Mouse (Mus musculus) retina, embryonic 14.5 days (tissue): Measurements from ENCODE around the gene Ascl5.

Source experiments
- DNase-seq: peaks from one replicate; pipeline ENCODE4 v3.0.0-alpha.2; 2015; ENCODE audit warnings: low spot score

The Ascl5 gene

DNA sequence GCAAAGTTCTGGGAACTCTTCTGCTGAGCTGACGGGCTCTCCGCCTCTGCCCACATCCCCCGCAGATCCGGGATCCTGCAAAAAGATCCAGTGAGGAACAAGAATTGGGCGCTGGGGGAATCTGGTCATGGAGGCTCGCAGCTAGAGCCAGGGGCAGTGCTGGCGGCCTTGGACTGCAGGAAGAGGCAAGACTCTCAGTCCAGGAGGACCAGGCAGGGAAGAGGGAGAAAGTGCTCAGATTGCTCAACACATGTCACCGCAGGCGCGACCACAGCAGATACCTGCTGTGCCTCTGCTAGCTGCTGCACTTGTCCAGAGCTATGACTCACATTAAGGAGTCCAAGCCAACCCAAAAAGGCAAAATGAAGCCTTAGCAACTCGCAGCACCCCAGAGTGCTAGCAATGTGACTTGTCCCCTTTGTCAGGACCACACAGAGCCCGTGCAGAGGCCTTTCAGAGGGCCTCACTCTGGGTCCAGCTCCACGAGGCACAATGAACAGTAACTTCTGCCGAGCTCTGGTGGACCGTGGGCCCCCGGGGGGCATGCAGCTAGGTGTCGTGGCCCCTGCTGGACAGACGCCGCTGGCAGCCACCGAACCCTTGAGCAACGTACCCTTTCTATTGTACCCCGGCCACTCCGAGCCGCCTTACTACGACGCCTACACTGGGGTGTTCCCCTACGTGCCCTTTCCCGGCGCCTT lies at the start of gene Ascl5:
TSS of gene Ascl5 (plus strand) at position 493 of the 701 bp plus-strand sequence.
- DNase-seq = no peak

DNA sequence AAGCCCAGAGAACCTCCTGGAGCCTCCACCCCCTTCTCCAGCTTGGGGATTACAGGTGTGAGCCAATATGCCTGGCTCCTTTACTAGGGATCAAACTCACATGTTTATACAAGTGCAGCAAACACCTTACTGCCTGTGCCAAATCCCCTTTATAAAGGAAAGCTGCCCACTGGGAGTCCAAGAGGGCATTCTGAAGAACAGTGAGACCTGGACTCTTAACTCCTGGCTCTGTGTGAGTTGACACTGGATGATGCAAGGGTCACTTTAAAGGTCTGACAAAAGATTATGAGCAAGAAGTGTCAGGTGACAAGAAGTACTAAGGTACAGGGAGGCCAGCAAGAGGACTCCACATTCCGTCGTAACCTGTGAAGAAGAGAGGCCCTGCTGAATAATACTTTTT lies 49.2 kb upstream of the Ascl5 start:
- DNase-seq = no peak

GRCm38 (mm10) chr1:136006292-136006748 lies 44.3 kb upstream of the Ascl5 start, which contains the start of gene Igfn1:
Igfn1 (minus strand) TSS chr1:136006342.
- no peak for DNase-seq

DNA sequence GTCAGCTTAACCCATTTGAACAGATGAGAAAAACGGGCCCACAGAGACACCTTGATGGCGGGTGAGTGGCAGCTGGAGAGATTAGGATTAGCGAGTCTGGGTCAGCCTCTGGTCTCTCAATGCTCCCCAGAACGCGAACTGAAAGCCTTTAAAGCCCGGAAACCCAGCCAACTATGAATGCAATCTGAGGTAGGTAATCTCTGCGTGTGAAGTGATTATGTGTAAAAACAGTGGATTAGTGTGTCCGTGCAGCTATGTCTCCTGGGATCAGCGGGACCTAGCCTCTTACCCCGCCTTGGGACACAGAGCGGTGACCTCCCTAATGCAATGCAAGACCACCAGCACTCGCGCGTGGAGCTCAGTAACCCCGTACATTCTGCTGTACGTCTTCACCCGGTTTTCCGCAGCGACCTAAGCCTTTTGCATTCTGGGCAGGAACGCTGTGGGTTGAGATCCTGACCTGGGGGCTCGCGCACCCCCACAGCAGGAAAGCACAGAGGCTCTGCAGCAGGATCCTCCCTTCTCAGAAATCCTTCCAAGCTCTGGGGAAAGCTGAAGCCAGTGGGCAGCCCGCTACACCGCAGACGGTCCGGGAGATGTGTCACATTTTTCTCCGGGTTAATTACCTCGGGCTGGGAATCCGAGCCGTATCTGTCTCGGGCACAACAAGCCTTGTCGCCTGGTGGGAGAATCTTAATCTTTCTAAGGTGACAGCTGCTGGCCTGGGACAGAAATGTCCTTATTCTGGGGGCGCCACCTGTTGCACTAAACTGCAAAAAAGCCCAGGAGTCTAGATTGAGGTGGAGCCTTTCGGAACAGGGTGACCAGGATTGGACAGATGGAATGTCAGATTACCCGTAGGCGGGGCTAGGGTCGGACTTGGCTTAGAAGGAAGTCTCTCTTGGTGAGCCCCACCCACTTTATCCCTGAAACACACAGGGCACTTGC lies 43.1 kb upstream of the Ascl5 start, which contains the start of gene Tmem9:
TSS of gene Tmem9 (plus strand) at position 940 of the 948 bp plus-strand sequence.
- DNase-seq = peak; percentile 89

DNA sequence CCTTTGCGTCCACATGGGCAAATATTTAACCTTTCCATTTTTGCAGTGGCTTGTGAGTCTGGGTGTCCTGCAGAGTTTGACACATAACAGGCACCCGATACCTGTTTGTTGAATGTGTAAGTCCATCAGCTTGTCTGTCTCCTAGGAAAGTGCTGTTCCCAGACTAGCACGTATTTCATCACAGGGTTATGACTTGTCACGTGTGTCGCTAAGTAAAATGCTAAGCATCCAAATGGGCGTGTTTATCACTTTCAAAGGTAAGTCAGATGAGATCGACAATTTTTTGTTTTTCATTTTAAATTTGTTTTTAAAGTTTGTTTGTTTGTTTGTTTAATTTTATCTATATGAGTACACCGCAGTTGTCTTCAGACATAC lies 42.5 kb upstream of the Ascl5 start:
- DNase-seq = no peak

- DNase-seq = no peak
These were observed 40.4 kb upstream of the Ascl5 start for GRCm38 (mm10) chr1:136010247-136010646.

- no peak for DNase-seq
These were observed 37.1 kb upstream of the Ascl5 start for GRCm38 (mm10) chr1:136013513-136013912.

DNA sequence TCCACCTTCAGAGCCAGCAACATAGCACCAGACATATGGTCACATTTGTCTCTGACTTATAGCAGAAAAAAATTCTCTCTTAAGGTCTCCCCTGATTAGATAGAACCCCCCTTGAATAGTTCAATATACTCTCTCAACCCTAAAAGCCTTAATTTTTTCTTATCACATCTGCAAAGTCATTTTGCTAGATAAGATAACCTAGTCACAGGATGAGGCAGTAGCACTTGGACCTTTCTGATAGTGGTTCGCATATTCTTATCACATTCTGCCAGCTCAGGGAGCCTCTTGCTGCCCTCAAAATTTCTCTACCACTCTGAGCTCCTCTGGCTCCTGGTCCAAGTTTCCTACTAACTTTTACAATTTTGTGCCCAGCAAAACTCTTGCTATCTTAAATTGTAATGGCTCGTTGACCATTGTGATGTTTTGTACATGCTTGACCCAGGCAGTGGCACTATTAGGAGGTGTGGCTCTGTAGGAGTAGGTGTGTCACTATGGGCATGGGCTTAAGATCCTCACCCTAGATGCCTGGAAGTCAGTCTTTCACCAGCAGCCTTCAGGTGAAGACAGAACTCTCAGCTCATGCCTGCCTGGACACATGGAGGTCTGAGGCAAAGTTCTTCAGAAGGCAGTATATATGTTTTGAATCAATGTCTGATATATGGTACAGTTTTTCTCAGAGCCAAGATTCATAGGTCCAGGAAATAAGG lies 35.7 kb upstream of the Ascl5 start:
- DNase-seq = no peak

DNA sequence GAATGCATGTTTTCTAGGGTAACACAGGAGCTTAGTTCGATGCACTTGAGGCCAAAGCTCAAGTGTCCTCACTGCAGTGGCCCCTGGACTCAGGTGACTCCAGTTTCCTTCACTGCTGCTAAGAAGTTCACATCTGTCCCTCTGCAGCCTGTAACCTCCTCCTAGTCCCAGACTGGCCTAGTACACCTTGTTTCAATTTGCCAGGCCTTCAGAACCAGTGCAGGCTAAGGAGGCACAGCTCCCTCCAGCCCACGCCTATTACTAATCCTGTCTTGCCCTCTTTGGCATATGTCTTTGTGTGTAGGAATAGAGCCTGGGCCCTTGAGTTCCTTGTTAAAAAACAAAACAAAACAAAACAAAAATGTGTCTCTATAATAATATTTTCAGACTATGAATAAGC lies 33.3 kb upstream of the Ascl5 start:
- DNase-seq = no peak

DNA sequence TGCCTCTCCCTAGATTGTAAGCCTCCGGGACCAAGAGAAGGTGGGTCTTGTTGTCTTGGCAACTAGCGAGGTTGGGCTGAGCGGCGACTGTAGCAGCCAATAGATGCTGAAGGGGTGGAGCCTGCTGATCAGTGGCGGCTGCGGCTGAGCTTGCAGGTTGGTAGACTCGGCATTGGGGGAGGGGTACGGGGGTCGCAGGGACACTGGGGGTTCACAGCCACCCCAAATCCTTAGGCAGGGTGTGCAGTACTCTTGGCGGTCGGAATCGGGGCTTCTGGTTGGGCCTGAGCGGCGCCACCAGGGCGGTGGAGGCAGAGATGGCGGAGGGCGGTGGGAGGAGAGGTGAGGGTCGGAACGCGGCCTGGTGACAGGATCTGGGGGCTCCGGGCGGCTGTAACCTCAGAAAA lies 32.7 kb upstream of the Ascl5 start:
- DNase-seq = peak; percentile 96

DNA sequence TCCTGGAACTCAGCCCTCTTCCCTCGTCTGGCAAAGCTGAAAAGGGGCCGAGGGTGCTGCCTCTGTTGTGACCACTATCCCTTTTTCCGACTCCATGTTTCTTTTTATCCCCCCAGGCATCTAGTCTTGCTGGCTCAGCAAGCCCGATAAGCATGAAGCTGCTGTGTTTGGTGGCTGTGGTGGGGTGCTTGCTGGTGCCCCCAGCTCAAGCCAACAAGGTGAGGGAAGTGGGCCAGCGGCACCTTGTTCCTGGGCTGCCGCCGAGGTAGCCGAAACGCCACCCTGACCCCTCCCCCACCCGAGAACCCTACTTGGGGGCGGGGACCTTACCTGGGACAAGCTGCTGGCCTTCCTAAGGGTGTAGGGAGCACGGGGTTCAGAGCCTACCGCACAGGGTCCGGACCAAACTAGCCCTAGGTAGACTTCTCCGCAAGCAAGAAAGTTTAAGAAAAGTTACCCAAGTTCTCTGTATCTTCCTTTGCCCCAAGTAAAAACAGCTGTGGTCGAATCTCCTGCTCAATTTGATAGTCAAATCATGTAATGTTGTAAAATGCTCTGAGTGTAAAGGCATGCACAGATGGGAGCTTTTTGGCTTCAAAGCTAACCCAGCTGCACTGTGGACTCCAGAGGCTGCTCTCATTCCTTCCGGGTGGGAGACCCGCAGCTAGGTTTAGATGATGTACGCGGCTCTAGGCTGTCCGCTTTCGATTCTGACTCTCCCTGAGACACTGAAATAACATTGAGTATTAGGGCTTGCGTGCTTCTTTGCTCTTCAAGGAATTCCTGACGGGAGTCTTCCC lies 32.0 kb upstream of the Ascl5 start:
- DNase-seq = peak; percentile 25

- DNase-seq = no peak
These were observed 20.4 kb upstream of the Ascl5 start for GRCm38 (mm10) chr1:136030201-136030600.

GRCm38 (mm10) chr1:136031697-136032096 lies 18.9 kb upstream of the Ascl5 start:
- DNase-seq = no peak

DNA sequence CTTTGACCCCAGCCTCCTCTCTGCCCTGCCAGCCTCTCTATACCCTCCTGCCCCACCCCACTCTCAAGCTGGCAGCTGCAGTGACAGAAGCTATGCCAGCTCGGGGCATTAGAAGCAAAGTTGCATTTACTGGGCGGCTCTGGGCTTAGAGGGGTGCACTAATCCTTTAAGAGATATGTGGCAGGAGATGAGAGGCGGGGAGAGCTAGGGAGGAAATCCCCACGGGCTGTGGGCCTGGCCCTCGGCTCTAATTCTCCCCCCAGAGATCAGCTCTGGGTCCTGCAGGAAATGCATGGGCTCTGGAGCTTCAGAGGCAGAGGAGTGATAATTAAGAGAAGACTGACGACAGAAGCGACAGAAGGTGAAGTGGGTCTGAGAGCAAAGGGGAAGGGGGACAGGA lies 17.6 kb upstream of the Ascl5 start:
- DNase-seq = no peak

- DNase-seq = no peak
These were observed 11.7 kb upstream of the Ascl5 start for GRCm38 (mm10) chr1:136038746-136039538.

DNA sequence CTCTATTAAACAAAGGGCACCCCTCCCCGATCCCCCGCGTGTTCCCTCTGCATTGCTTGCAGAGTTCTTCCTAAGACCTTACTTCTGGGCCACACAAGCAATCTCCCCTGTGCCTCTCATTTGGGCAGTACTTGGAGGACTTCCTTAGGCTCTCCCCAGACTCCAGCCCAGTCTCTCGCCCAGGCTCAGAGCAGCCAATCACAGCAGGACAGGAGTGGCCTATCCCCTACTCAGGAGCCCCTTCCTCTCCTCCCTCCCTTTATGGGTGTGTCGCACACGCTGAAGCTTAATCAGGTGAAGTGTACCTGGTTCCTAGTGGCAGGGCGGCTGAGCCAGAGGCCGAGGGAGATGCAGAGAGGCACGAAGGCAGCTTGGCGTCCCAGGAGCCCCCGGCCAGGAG lies 10.2 kb upstream of the Ascl5 start:
- no peak for DNase-seq

GRCm38 (mm10) chr1:136040874-136041273 lies 9.7 kb upstream of the Ascl5 start:
- no peak for DNase-seq

DNA sequence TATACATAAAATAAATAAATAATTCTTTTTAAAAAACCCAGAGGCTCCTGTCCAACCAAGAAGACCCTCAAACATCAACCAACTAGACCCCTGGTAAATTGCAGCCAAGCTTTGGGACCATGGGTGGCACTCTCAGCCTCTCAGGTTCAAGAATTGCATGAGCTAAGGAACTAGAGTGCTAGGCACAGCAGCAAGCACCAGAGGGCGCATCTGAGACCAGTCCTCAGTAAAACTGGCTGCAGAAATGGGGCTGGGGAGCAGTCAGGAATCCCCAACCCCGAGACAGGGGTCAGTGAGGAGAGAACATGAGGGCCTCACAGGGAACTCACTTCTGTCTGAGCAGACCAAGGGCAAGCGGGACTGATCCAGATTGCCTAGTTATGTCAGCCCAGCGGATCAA lies 4.8 kb upstream of the Ascl5 start:
- peak; percentile 87 for DNase-seq

DNA sequence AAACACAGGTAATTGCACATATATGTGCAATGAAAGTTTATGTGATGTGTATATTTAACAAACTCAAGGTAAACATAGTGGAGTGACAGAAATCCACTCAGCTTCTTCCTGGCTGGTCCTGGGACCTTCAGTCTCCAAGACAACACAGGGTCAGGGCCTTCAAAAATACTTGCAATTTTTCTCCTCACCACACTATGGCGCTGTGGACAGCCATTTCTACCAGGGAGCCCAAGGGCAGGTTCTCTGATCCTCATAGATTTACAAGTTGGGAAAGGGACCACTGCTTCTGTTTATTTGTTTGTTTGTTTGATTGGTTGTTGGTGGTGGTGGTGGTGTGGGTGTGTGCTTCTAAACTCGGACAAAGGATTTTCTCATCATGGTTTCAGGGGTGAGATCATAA lies 3.2 kb upstream of the Ascl5 start:
- DNase-seq = peak; percentile 73

DNA sequence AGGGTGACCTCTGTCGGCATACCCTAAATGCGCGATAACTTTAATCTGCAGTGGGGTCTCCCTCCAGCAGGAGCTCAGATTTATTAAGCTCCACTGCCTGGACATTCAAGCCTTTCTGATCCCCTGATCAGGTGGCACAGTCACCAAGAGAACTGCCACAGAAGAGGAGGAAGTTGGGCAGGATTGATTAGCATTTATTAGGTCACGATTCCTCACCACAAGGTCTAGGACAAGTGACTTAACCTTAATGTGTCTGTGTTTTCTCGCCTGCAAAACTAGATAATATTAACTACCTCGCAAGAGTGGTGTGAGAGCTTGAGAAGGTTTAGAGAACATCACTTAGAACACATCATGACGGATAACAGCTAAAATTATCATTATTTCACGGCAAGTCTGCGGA lies 2.7 kb upstream of the Ascl5 start:
- no peak for DNase-seq

- DNase-seq = peak; percentile 35
These were observed 360 bp downstream of the Ascl5 start for GRCm38 (mm10) chr1:136051013-136051315.
